Mouse (Mus musculus): Measurements from ENCODE around the gene Igdcc3. TPM values are rescaled to one million over a fixed set of nuclear protein-coding genes. Genes with fewer than 3 reads are reported as not detected.

Gene Igdcc3
- total and polyA plus RNA-seq, 3 experiments, result 0.49 TPM; not detected in 2

DNA sequence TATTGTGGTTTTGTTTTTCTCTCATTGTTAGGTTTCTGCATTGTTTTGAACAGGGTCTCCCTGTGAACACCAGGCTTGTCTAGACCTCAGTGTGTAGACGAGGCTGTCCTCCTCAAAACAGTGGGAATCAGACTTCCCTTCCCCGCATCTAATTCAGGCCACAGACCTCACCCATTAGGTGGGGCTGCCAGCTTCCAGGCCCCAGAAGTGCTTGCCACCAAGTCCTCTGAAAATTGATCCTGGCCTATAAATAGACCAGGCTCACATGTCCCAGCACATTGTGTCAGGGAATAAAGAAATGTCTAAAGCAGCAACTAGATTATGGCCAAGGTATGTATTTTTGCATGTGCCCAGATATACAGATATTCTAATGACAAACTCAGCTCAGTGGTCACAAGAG lies 25.1 kb upstream of the Igdcc3 start:
- TF ChIP-seq TAL1 (conservative IDR thresholded peaks at IDR 0.05; ENCODE audit: low read depth, low read length) (no peak), GATA2 (IDR thresholded peaks at IDR 0.05; ENCODE audit: borderline replicate concordance, low read depth, low read length) (no peak), GATA1 (IDR thresholded peaks at IDR 0.05; ENCODE audit: borderline replicate concordance, low read length) (no peak), CTCF (IDR thresholded peaks at IDR 0.05; ENCODE audit: low read depth, low read length) (no peak), POLR2AphosphoS5 (IDR thresholded peaks at IDR 0.05; ENCODE audit: insufficient replicate concordance, low read depth, low read length) (no peak)
- H3K36me3 ChIP-seq (replicated peaks), result no peaks in the 10 kb centered on the region
- H3K4me3 ChIP-seq (ENCODE audit: low read depth, low read length), result no peak overlapping the region
- no peaks in the 10 kb centered on the region for H3K9me3 ChIP-seq (replicated peaks)
- peaks cover 70% of the 10 kb centered on the region for H3K27me3 ChIP-seq (ENCODE audit: insufficient read depth, low read length)
- H3K4me1 ChIP-seq (ENCODE audit: insufficient read depth, low read depth, low read length), result peaks cover 8% of the 10 kb centered on the region
- no peak for ATAC-seq (ENCODE audit: extremely low read depth, insufficient number of reproducible peaks, low FRiP score, poor library complexity, severe bottlenecking)
- DNase-seq (ENCODE audit: low spot score), result no peak

DNA sequence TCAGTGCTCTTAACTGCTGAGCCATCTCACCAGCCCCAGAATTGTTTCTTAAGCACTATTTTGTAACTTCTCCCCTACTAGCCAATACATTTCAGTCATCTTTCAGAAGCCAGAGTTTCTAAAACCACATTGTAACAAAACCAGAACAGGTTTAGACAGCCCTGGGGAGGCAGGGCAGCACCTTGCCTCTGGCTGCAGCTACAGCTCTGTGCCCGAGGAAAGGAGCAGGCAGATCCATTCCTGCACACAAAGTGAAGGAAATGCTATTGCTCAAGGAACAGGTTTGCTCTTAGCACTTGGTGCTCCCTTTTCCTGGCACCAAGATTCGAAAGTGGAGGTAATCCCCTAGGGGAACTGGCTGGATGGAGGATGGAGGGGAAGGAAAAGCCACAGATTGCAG lies 23.5 kb upstream of the Igdcc3 start:
- Histone ChIP-seq H3K36me3 (replicated peaks) (no peaks in the 10 kb centered on the region), H3K4me1 (ENCODE audit: insufficient read depth, low read depth, low read length) (peaks cover 8% of the 10 kb centered on the region), H3K9me3 (replicated peaks) (no peaks in the 10 kb centered on the region), H3K27me3 (ENCODE audit: insufficient read depth, low read length) (peaks cover 68% of the 10 kb centered on the region), H3K4me3 (ENCODE audit: low read depth, low read length) (no peak overlapping the region)
- ATAC-seq (ENCODE audit: extremely low read depth, insufficient number of reproducible peaks, low FRiP score, poor library complexity, severe bottlenecking) (no peak), DNase-seq (ENCODE audit: low spot score) (no peak)
- TF ChIP-seq TAL1 (conservative IDR thresholded peaks at IDR 0.05; ENCODE audit: low read depth, low read length) (no peak), CTCF (IDR thresholded peaks at IDR 0.05; ENCODE audit: low read depth, low read length) (no peak), GATA1 (IDR thresholded peaks at IDR 0.05; ENCODE audit: borderline replicate concordance, low read length) (no peak), GATA2 (IDR thresholded peaks at IDR 0.05; ENCODE audit: borderline replicate concordance, low read depth, low read length) (no peak), POLR2AphosphoS5 (IDR thresholded peaks at IDR 0.05; ENCODE audit: insufficient replicate concordance, low read depth, low read length) (no peak)

DNA sequence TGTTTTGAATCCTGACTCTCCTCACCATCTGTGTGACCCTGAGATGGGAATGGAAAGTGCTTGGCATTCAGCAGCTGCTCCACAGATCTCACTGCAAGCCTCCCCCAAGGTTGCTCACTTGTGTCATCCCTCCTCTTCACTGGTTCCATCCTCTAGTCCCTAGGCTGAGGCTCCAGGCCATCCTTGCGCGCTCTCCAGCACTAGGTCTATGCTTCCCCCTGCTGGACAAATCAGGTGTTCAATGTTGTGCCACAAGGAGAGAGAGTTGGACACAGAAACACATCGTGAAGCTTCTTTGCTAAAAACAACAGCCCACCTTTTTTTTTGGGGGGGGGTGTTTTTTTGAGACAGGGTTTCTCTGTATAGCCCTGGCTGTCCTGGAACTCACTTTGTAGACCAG lies 20.1 kb upstream of the Igdcc3 start:
- no peak for ATAC-seq (ENCODE audit: extremely low read depth, insufficient number of reproducible peaks, low FRiP score, poor library complexity, severe bottlenecking)
- Histone ChIP-seq H3K4me3 (ENCODE audit: low read depth, low read length) (no peak overlapping the region), H3K27me3 (ENCODE audit: insufficient read depth, low read length) (peaks cover 61% of the 10 kb centered on the region), H3K9me3 (replicated peaks) (no peaks in the 10 kb centered on the region), H3K36me3 (replicated peaks) (no peaks in the 10 kb centered on the region), H3K4me1 (ENCODE audit: insufficient read depth, low read depth, low read length) (peaks cover 8% of the 10 kb centered on the region)
- TF ChIP-seq GATA1 (IDR thresholded peaks at IDR 0.05; ENCODE audit: borderline replicate concordance, low read length), result no peak
- TF ChIP-seq CTCF (IDR thresholded peaks at IDR 0.05; ENCODE audit: low read depth, low read length), result peak; percentile 31; the same call in 1 of the 2 replicates
- peak; percentile 58 for DNase-seq (ENCODE audit: low spot score)

DNA sequence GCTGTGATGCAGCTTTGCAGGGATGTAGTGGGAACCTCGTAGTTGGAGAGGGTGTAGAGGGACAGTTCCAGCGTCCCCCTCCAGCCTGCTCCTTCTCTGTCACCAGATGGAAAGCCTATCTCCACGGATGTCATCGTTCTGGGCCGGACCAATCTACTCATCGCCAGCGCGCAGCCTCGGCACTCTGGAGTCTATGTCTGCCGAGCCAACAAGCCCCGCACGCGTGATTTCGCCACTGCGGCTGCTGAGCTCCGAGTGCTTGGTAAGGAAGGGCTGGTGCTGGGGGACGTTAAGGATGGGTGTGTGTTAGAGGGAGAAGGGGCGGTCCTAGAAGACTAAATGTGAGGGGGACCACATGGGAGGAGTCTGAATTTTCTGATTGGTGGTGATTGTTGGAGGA lies 18.4 kb upstream of the Igdcc3 start:
- Histone ChIP-seq H3K4me3 (ENCODE audit: low read depth, low read length) (no peak overlapping the region; the same call in 1 of the 2 replicates), H3K9me3 (replicated peaks) (no peaks in the 10 kb centered on the region), H3K4me1 (ENCODE audit: insufficient read depth, low read depth, low read length) (peaks cover 8% of the 10 kb centered on the region), H3K27me3 (ENCODE audit: insufficient read depth, low read length) (peaks cover 62% of the 10 kb centered on the region), H3K36me3 (replicated peaks) (no peaks in the 10 kb centered on the region)
- TF ChIP-seq GATA1 (IDR thresholded peaks at IDR 0.05; ENCODE audit: borderline replicate concordance, low read length) (no peak), CTCF (IDR thresholded peaks at IDR 0.05; ENCODE audit: low read depth, low read length) (no peak), TAL1 (conservative IDR thresholded peaks at IDR 0.05; ENCODE audit: low read depth, low read length) (no peak), POLR2AphosphoS5 (IDR thresholded peaks at IDR 0.05; ENCODE audit: insufficient replicate concordance, low read depth, low read length) (no peak), GATA2 (IDR thresholded peaks at IDR 0.05; ENCODE audit: borderline replicate concordance, low read depth, low read length) (no peak)
- DNase-seq (ENCODE audit: low spot score) (no peak), ATAC-seq (ENCODE audit: extremely low read depth, insufficient number of reproducible peaks, low FRiP score, poor library complexity, severe bottlenecking) (no peak)

DNA sequence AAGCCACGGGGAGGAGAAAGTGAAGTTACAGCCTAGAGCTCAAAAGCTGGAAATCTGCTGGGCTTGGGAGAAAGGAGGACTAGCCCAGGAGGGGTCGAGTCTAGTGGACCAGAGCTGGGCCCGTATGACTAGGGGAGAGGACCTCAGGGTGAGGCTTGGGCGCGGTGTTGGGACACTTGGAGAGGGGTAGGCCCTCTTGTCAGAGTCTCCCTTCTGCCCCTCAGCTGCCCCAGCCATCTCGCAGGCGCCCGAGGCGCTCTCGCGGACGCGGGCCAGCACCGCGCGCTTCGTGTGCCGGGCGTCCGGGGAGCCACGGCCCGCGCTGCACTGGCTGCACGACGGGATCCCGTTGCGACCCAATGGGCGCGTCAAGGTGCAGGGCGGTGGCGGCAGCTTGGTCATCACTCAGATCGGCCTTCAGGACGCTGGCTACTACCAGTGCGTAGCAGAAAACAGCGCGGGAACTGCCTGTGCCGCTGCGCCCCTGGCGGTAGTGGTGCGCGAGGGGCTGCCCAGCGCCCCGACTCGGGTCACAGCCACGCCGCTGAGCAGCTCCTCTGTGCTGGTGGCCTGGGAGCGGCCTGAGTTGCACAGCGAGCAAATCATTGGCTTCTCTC lies 17.3 kb upstream of the Igdcc3 start:
- Histone ChIP-seq H3K36me3 (replicated peaks) (no peaks in the 10 kb centered on the region), H3K4me3 (ENCODE audit: low read depth, low read length) (no peak overlapping the region), H3K4me1 (ENCODE audit: insufficient read depth, low read depth, low read length) (peaks cover 5% of the 10 kb centered on the region), H3K9me3 (replicated peaks) (no peaks in the 10 kb centered on the region), H3K27me3 (ENCODE audit: insufficient read depth, low read length) (peaks cover 58% of the 10 kb centered on the region)
- TF ChIP-seq TAL1 (conservative IDR thresholded peaks at IDR 0.05; ENCODE audit: low read depth, low read length) (no peak), GATA2 (IDR thresholded peaks at IDR 0.05; ENCODE audit: borderline replicate concordance, low read depth, low read length) (no peak), CTCF (IDR thresholded peaks at IDR 0.05; ENCODE audit: low read depth, low read length) (no peak), POLR2AphosphoS5 (IDR thresholded peaks at IDR 0.05; ENCODE audit: insufficient replicate concordance, low read depth, low read length) (no peak), GATA1 (IDR thresholded peaks at IDR 0.05; ENCODE audit: borderline replicate concordance, low read length) (no peak)
- DNase-seq (ENCODE audit: low spot score), result no peak
- ATAC-seq (ENCODE audit: extremely low read depth, insufficient number of reproducible peaks, low FRiP score, poor library complexity, severe bottlenecking), result no peak

DNA sequence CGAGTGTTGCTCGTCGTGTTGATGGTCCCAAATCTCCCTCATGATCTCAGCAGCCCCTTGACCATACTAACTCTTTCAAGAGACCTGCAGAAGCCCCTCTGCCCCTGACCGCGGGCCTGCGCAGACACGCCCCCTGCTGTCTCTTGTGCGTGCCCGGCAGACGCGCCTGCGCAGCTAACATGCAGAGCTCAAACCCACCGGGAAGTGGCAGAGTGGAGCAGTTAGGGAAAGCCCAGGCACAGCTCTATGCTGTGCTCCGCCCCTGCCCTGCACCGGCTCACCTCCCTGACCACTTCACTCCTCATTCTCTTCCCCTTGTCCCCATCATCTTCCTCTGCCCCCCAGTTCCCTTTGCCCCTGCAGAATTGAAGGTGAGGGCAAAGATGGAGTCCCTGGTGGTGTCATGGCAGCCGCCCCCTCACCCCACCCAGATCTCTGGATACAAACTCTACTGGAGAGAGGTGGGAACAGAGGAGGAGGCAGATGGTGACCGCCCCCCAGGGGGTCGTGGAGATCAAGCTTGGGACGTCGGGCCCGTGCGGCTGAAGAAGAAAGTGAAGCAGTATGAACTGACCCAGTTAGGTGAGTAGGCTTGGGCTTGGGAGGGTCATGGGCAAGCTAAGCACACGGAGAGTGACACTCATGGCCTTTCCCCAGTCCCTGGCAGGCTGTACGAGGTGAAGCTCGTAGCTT lies 12.7 kb upstream of the Igdcc3 start:
- peaks cover 65% of the 10 kb centered on the region for H3K27me3 ChIP-seq (ENCODE audit: insufficient read depth, low read length)
- ATAC-seq (ENCODE audit: extremely low read depth, insufficient number of reproducible peaks, low FRiP score, poor library complexity, severe bottlenecking) (no peak), DNase-seq (ENCODE audit: low spot score) (no peak)
- H3K4me3 ChIP-seq (ENCODE audit: low read depth, low read length), result no peak overlapping the region; the same call in 1 of the 2 replicates
- H3K4me1 ChIP-seq (ENCODE audit: insufficient read depth, low read depth, low read length), result peaks cover 8% of the 10 kb centered on the region; the same call in 1 of the 2 replicates
- no peaks in the 10 kb centered on the region for H3K36me3 ChIP-seq (replicated peaks)
- TF ChIP-seq TAL1 (conservative IDR thresholded peaks at IDR 0.05; ENCODE audit: low read depth, low read length), result no peak
- TF ChIP-seq GATA2 (IDR thresholded peaks at IDR 0.05; ENCODE audit: borderline replicate concordance, low read depth, low read length), result no peak
- TF ChIP-seq CTCF (IDR thresholded peaks at IDR 0.05; ENCODE audit: low read depth, low read length), result no peak
- no peak for TF ChIP-seq GATA1 (IDR thresholded peaks at IDR 0.05; ENCODE audit: borderline replicate concordance, low read length)
- TF ChIP-seq POLR2AphosphoS5 (IDR thresholded peaks at IDR 0.05; ENCODE audit: insufficient replicate concordance, low read depth, low read length), result no peak
- no peaks in the 10 kb centered on the region for H3K9me3 ChIP-seq (replicated peaks)
